Mouse (Mus musculus) layer of hippocampus, adult 2 months (tissue): Measurements from ENCODE around the gene Pnkd. TPM values are rescaled to one million over a fixed set of nuclear protein-coding genes. Genes with fewer than 3 reads are reported as not detected.
"Not testable (repeated sequence)": the region's sequence is repeated elsewhere in the genome, so short reads cannot be mapped to it uniquely, and the experiment has no call there.

Experiments used
- DNase-seq, 2 experiments: peaks; one replicate each; pipeline ENCODE4 v3.0.0; 2022; ENCODE audit warnings: low spot score in 2 of 2
- H3K27ac ChIP-seq: fragments of 200-600 bp; 2 replicates; pipeline ENCODE4 v1.8.1; 2022
- H3K4me3 ChIP-seq: fragments of 200-600 bp; 2 replicates; pipeline ENCODE4 v1.8.1; 2022; ENCODE audit warnings: mild to moderate bottlenecking
- CTCF ChIP-seq: fragments of 200-600 bp; conservative IDR thresholded peaks from 2 replicates; pipeline ENCODE4 v1.8.1; 2022; ENCODE audit warnings: antibody characterized with exemption, mild to moderate bottlenecking, moderate library complexity
- total RNA-seq, 2 experiments: library from RNA; stranded (reverse); gene quantifications; 2 replicates each; pipeline ENCODE4 v1.2.3; 2021

Pnkd gene
- total RNA-seq, 2 experiments from 2014 or later, result 171 to 185 TPM

GRCm38 (mm10) chr1:74304339-74304790 is 19.6 kb downstream of the Pnkd start:
- no peak for TF ChIP-seq CTCF
- DNase-seq, result no peak
- H3K4me3 ChIP-seq, result peak overlapping the region; percentile 65
- H3K27ac ChIP-seq, result peak overlapping the region; percentile 91

- no peak for DNase-seq
- no peak for TF ChIP-seq CTCF
- Histone ChIP-seq H3K27ac (no peak overlapping the region), H3K4me3 (no peak overlapping the region)
These were observed 20.2 kb downstream of the Pnkd start for GRCm38 (mm10) chr1:74304946-74305345.

GRCm38 (mm10) chr1:74305522-74305921 is 20.8 kb downstream of the Pnkd start, which contains the start of gene Tmbim1:
Tmbim1 (minus strand) TSS chr1:74305622.
- H3K4me3 ChIP-seq, result peak within 1 kb of the TSS; percentile 65
- TF ChIP-seq CTCF, result no peak
- peak within 1 kb of the TSS; percentile 91 for H3K27ac ChIP-seq
- no peak for DNase-seq

- no peak overlapping the region for H3K27ac ChIP-seq
- TF ChIP-seq CTCF, result no peak
- no peak for DNase-seq
- no peak overlapping the region for H3K4me3 ChIP-seq
These were observed 22.4 kb downstream of the Pnkd start for GRCm38 (mm10) chr1:74307146-74307545.

GRCm38 (mm10) chr1:74308001-74308964 is 23.6 kb downstream of the Pnkd start:
- no peak for DNase-seq
- no peak for TF ChIP-seq CTCF
- no peak overlapping the region for H3K4me3 ChIP-seq
- no peak overlapping the region for H3K27ac ChIP-seq

- no peak for DNase-seq
- Histone ChIP-seq H3K27ac (no peak overlapping the region), H3K4me3 (no peak overlapping the region)
- TF ChIP-seq CTCF, result no peak
These were observed 25.0 kb downstream of the Pnkd start for GRCm38 (mm10) chr1:74309767-74310166.

GRCm38 (mm10) chr1:74313049-74313692 is 28.4 kb downstream of the Pnkd start:
- TF ChIP-seq CTCF, result peak; percentile 96
- DNase-seq, result peak; percentile 79 to 86
- no peak overlapping the region for H3K4me3 ChIP-seq
- H3K27ac ChIP-seq, result peak overlapping the region; percentile 19; the same call in 1 of the 2 replicates

GRCm38 (mm10) chr1:74314796-74315195 is 30.1 kb downstream of the Pnkd start:
- no peak for TF ChIP-seq CTCF
- peak overlapping the region; percentile 2; the same call in 1 of the 2 replicates for H3K27ac ChIP-seq
- DNase-seq, result no peak
- H3K4me3 ChIP-seq, result no peak overlapping the region

- DNase-seq, result no peak
- no peak for TF ChIP-seq CTCF
- no peak overlapping the region for H3K4me3 ChIP-seq
- H3K27ac ChIP-seq, result no peak overlapping the region
These were observed 31.5 kb downstream of the Pnkd start for GRCm38 (mm10) chr1:74316114-74316827.

GRCm38 (mm10) chr1:74318711-74319110 is 34.0 kb downstream of the Pnkd start:
- TF ChIP-seq CTCF, result no peak
- no peak overlapping the region for H3K27ac ChIP-seq
- H3K4me3 ChIP-seq, result no peak overlapping the region
- no peak for DNase-seq

GRCm38 (mm10) chr1:74321396-74321795 is 36.7 kb downstream of the Pnkd start:
- no peak for DNase-seq
- Histone ChIP-seq H3K27ac (no peak overlapping the region), H3K4me3 (no peak overlapping the region)
- TF ChIP-seq CTCF, result no peak

- peak; percentile 56 for TF ChIP-seq CTCF
- H3K27ac ChIP-seq, H3K4me3 ChIP-seq, DNase-seq: not testable (repeated sequence)
These were observed 42.2 kb downstream of the Pnkd start for GRCm38 (mm10) chr1:74326916-74327315.
